Mouse (Mus musculus): Measurements from ENCODE around the gene Tppp. TPM values are rescaled to one million over a fixed set of nuclear protein-coding genes. Genes with fewer than 3 reads are reported as not detected.
"Not testable (repeated sequence)": the region's sequence is repeated elsewhere in the genome, so short reads cannot be mapped to it uniquely, and the experiment has no call there.

Tppp gene
- polyA plus RNA-seq, 1 experiment from 2014 or later: 5.1 TPM

GRCm38 (mm10) chr13:74001492-74001891 lies 7.7 kb upstream of the Tppp start:
- H3K9ac ChIP-seq (replicated peaks; ENCODE audit: low read depth): no peak overlapping the region
- H3K9me3 ChIP-seq (ENCODE audit: low read length): no peaks in the 10 kb centered on the region
- TF ChIP-seq EP300 (IDR thresholded peaks at IDR 0.05) (no peak), CTCF (IDR thresholded peaks at IDR 0.05) (no peak)
- no peaks in the 10 kb centered on the region for H3K4me1 ChIP-seq (ENCODE audit: insufficient read depth, low read depth, low read length)
- WGBS: 46% methylated on average over 4 of the region's 4 CpGs
- no peaks in the 10 kb centered on the region for H3K27me3 ChIP-seq (replicated peaks; ENCODE audit: insufficient read depth, low read length)
- DNase-seq (ENCODE audit: low spot score) (no peak), ATAC-seq (no peak)
- no peak overlapping the region for H3K27ac ChIP-seq (ENCODE audit: low read length)
- H3K4me2 ChIP-seq (replicated peaks; ENCODE audit: low read depth, low read length): no peak overlapping the region
- H3K36me3 ChIP-seq (ENCODE audit: insufficient read depth, low read length): no peaks in the 10 kb centered on the region
- H3K4me3 ChIP-seq (ENCODE audit: low read depth, low read length): no peak overlapping the region

GRCm38 (mm10) chr13:74006881-74007280 lies 2.3 kb upstream of the Tppp start:
- not testable (repeated sequence) for H3K9ac ChIP-seq (replicated peaks; ENCODE audit: low read depth)
- 89% methylated on average over 4 of the region's 4 CpGs for WGBS

DNA sequence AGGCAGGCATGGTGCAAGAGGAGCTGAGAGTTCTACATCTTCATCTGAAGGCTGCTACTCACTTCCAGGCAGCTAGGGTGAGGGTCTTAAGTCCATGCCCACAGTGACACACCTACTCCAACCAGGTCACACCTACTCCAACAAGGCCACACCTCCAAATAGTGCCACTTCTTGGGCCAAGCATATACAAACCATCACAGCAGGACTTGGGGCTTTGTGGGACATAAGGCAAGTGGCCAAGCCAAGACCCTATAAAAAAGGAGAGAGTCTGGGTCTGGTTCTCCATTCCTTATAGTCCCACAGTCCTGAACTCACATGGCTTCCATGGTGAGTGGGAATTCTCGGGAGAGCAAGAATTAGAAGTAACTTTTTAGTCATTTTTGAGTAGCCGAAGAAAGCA lies 991 bp upstream of the Tppp start:
- WGBS: 79% methylated on average over 2 of the region's 2 CpGs
- ATAC-seq: not testable (repeated sequence)

More at GRCm38 (mm10) chr13:74006881-74007280, 2.3 kb upstream of the Tppp start:
- not testable (repeated sequence) for H3K4me2 ChIP-seq (replicated peaks; ENCODE audit: low read depth, low read length); H3K4me1 ChIP-seq (ENCODE audit: insufficient read depth, low read depth, low read length); H3K27ac ChIP-seq (ENCODE audit: low read length); DNase-seq (ENCODE audit: low spot score); H3K36me3 ChIP-seq (ENCODE audit: insufficient read depth, low read length); H3K4me3 ChIP-seq (ENCODE audit: low read depth, low read length); ATAC-seq; H3K9me3 ChIP-seq (ENCODE audit: low read length)
- peaks cover 21% of the 10 kb centered on the region; the same call in 1 of the 2 replicates for H3K27me3 ChIP-seq (replicated peaks; ENCODE audit: insufficient read depth, low read length)

DNA sequence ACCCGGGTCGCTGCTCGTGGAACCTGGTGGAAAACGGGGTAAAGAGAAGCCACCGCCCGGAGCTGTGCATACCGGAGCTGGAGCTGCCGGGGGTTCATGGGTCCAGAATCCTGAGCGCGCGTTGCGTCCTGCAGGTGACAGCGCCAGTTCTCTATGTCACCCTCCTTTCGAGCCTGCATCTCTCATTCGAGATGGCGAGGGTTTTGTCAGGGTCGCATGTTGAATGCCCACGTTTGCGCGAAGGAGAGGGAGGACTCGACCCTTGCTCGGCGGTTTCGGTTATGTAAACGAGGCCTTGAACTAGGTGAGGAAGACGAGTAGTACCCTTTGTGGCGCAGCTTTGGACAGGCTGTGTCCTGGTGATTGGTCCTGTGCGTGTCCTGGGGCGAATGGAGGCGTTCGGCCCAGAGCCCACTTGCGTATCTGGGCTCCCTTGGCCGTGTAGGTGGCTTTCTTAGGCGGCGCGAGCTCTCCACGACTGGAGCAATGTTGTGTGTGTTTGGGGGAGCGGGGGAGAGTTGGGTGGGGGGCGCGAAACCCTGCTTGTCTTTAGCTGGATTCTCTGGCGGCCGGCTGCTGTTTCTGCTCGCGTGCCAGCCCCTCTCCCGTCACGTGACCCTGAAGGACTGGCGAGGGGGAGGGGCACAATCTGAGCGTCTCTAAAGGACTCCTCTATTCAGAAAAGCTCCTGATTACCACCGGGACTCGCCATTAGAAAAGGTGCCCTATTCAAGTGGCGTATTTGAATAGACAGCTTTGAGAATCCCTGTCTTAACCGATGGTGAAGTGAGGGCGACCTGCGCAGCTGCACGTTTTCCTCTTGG lies 796 bp downstream of the Tppp start:
- Histone ChIP-seq H3K9ac (replicated peaks; ENCODE audit: low read depth) (peak overlapping the region; percentile 29; the same call in 1 of the 2 replicates), H3K9me3 (ENCODE audit: low read length) (no peaks in the 10 kb centered on the region), H3K27me3 (replicated peaks; ENCODE audit: insufficient read depth, low read length) (peaks cover 21% of the 10 kb centered on the region; the same call in 1 of the 2 replicates), H3K27ac (ENCODE audit: low read length) (no peak overlapping the region), H3K4me1 (ENCODE audit: insufficient read depth, low read depth, low read length) (peaks cover 10% of the 10 kb centered on the region; the same call in 1 of the 2 replicates), H3K4me3 (ENCODE audit: low read depth, low read length) (peak overlapping the region; percentile 58), H3K4me2 (replicated peaks; ENCODE audit: low read depth, low read length) (peak overlapping the region; percentile 96), H3K36me3 (ENCODE audit: insufficient read depth, low read length) (no peaks in the 10 kb centered on the region)
- DNase-seq (ENCODE audit: low spot score) (peak; percentile 57), ATAC-seq (peak; percentile 4; the same call in 1 of the 2 replicates)
- WGBS: under 1% methylated on average over 52 of the region's 55 CpGs
- TF ChIP-seq CTCF (IDR thresholded peaks at IDR 0.05) (no peak), EP300 (IDR thresholded peaks at IDR 0.05) (no peak)

More for the DNA sequence above, 991 bp upstream of the Tppp start:
- H3K4me3 ChIP-seq (ENCODE audit: low read depth, low read length); H3K27ac ChIP-seq (ENCODE audit: low read length); H3K9me3 ChIP-seq (ENCODE audit: low read length); DNase-seq (ENCODE audit: low spot score); H3K4me1 ChIP-seq (ENCODE audit: insufficient read depth, low read depth, low read length); H3K9ac ChIP-seq (replicated peaks; ENCODE audit: low read depth); H3K36me3 ChIP-seq (ENCODE audit: insufficient read depth, low read length); H3K4me2 ChIP-seq (replicated peaks; ENCODE audit: low read depth, low read length): not testable (repeated sequence)
- peaks cover 21% of the 10 kb centered on the region; the same call in 1 of the 2 replicates for H3K27me3 ChIP-seq (replicated peaks; ENCODE audit: insufficient read depth, low read length)

GRCm38 (mm10) chr13:74010678-74011077 lies 1.5 kb downstream of the Tppp start:
- peak overlapping the region; percentile 58; the same call in 1 of the 2 replicates for H3K4me3 ChIP-seq (ENCODE audit: low read depth, low read length)
- no peak overlapping the region for H3K27ac ChIP-seq (ENCODE audit: low read length)
- no peaks in the 10 kb centered on the region for H3K36me3 ChIP-seq (ENCODE audit: insufficient read depth, low read length)
- WGBS: 20% methylated on average over 3 of the region's 3 CpGs
- H3K4me1 ChIP-seq (ENCODE audit: insufficient read depth, low read depth, low read length): peaks cover 10% of the 10 kb centered on the region; the same call in 1 of the 2 replicates
- TF ChIP-seq CTCF (IDR thresholded peaks at IDR 0.05) (no peak), EP300 (IDR thresholded peaks at IDR 0.05) (no peak)
- H3K27me3 ChIP-seq (replicated peaks; ENCODE audit: insufficient read depth, low read length): peaks cover 21% of the 10 kb centered on the region; the same call in 1 of the 2 replicates
- DNase-seq (ENCODE audit: low spot score) (no peak), ATAC-seq (no peak)
- H3K9ac ChIP-seq (replicated peaks; ENCODE audit: low read depth): no peak overlapping the region
- H3K9me3 ChIP-seq (ENCODE audit: low read length): no peaks in the 10 kb centered on the region
- peak overlapping the region; percentile 96 for H3K4me2 ChIP-seq (replicated peaks; ENCODE audit: low read depth, low read length)

- no peak overlapping the region for H3K27ac ChIP-seq (ENCODE audit: low read length)
- no peaks in the 10 kb centered on the region for H3K36me3 ChIP-seq (ENCODE audit: insufficient read depth, low read length)
- TF ChIP-seq EP300 (IDR thresholded peaks at IDR 0.05) (no peak), CTCF (IDR thresholded peaks at IDR 0.05) (no peak)
- H3K9ac ChIP-seq (replicated peaks; ENCODE audit: low read depth): no peak overlapping the region
- H3K27me3 ChIP-seq (replicated peaks; ENCODE audit: insufficient read depth, low read length): peaks cover 6% of the 10 kb centered on the region; the same call in 1 of the 2 replicates
- DNase-seq (ENCODE audit: low spot score) (no peak), ATAC-seq (no peak)
- H3K4me3 ChIP-seq (ENCODE audit: low read depth, low read length): no peak overlapping the region
- H3K4me1 ChIP-seq (ENCODE audit: insufficient read depth, low read depth, low read length): no peaks in the 10 kb centered on the region
- WGBS: 75% methylated on average over 4 of the region's 4 CpGs
- no peaks in the 10 kb centered on the region for H3K9me3 ChIP-seq (ENCODE audit: low read length)
- no peak overlapping the region for H3K4me2 ChIP-seq (replicated peaks; ENCODE audit: low read depth, low read length)
These were observed 6.7 kb downstream of the Tppp start for GRCm38 (mm10) chr13:74015908-74016307.
